Mouse (Mus musculus) adipose tissue, adult 10 weeks (tissue): ENCODE results near the gene Olfr978. TPM values are rescaled to one million over a fixed set of nuclear protein-coding genes. Genes with fewer than 3 reads are reported as not detected.

Source experiments
- polyA plus RNA-seq: library from polyadenylated mRNA; stranded (reverse); fragments of 350-450 nt; fragmentation: Illumina TruSeq; extraction: RNeasy Lipid Tissue Mini Kit (QIAGEN cat#74804); gene quantifications from one replicate; pipeline ENCODE4 v1.2.3, GENCODE M21; 2014; ENCODE audit warnings: low read depth, low replicate concordance

The Olfr978 gene
- not detected for polyA plus RNA-seq

GRCm38 (mm10) chr9:39991813-39992212 is at the start of gene Olfr978:
TSS of gene Olfr978 (plus strand) at chr9:39992113.

DNA sequence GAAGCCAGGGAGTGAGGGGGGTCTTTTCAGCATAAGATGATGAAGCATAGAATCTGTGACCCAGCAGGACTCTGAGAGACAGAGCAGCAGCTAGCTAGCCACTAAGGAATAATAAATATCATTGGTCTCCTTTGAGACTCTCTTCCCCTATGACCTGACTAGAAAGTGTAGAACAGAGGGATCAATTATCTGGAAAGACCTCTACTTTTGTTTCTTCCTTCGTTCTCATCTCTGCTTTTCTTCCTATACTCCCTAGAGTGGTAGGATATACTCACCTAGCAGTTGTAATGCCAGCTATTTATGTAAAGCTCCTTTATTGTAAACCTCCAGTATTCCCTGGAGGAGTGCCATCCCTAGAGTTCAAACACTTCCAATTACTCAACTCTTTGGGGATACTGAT is 40.0 kb upstream of the Olfr978 start, which contains the start of gene Olfr975:
Gene Olfr975 (minus strand): TSS at position 101 of the 400 bp plus-strand sequence.

DNA sequence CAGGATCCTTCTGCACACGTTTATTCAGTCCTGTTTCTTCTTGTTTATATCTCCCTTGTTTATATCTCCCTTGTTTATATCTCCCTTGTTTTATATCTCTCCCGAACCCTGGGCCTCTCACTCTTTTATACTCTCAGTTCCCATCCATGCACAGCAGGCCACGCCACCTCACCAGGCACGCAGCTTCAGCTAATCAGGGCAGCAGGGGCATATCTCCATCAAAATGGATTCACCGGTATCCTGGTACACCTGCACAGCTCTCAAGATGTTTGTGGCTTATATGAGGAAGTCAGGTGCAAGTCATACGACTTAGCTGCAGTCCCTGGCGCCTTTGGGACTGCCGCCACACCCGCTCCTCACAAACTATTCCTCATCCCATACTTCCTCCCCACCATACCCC is 30.9 kb upstream of the Olfr978 start, which contains the start of gene Olfr976:
Gene Olfr976 (minus strand): TSS at position 101 of the 400 bp plus-strand sequence.

DNA sequence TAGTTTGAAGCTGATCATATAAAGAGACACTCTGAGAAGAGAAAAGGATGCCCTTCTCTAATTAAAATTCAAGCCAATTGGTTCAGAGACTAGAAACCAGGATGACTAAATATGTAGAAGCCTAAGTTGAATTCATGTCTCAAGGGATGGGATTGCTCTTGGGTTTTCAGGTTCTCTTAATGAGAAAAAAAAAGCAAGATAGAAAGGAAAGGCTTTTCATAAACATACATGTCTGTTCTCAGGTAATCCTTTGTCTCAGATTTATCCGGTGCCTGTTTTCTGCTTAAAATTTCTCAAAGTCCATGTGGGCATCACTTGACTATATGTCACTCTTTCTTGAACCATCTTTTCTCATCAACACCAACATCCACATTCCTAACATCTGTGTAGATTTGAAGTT is 11.5 kb downstream of the Olfr978 start, which contains the start of gene Olfr979:
Gene Olfr979 (minus strand): TSS at position 101 of the 400 bp plus-strand sequence.

DNA sequence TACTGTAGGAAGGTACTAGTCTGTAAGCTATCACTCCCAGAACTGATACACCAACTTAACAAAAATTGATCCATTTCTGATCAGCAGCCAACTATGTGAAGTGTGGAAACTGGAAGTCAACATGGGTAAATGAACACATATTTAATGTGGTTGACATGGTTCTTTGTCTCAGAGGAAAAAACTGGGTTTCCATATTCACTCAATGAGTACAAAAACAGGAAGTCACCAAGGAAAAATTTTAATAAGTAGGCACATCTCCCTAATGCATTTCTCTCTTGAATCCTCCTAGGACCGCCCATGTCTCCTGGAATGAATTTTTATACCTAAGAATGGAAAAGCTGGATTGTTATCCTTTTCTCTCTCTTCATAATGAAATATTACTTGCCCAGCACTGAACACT is 17.6 kb downstream of the Olfr978 start, which contains the start of gene Olfr980:
Gene Olfr980 (minus strand): TSS at position 101 of the 400 bp plus-strand sequence.

DNA sequence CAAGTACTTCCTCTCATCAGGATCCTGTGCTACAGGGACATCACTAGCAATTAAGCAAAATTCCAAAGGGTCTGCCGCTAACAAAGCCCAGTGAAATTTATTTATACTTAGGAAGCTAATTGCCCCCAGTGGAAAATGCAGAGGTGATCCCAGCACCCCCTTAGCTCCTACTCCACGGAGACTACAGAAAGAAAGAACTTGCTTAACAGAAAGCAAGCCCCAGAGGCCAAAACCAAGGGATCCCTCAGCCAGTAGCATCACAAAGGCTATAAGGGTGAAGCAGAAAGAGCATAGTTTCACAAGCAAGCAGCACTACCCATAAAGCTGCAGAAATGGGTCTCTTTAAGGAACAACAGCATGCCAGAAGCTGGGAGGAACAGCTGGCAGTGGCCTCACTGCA is 29.3 kb downstream of the Olfr978 start, which contains the start of gene Olfr981:
Gene Olfr981 (plus strand): TSS at position 301 of the 400 bp plus-strand sequence.

Other genes starting within 250 kb of the Olfr978 start
- gene Olfr967, start 245.9 kb upstream of the Olfr978 start, polyA plus RNA-seq, result not detected
- not detected for gene Olfr968, start 208.9 kb upstream of the Olfr978 start, polyA plus RNA-seq
- gene Olfr969, start 201.2 kb upstream of the Olfr978 start, polyA plus RNA-seq, result not detected
- gene Olfr970, start 183.3 kb upstream of the Olfr978 start, polyA plus RNA-seq, result not detected
- gene Olfr971, start 155.2 kb upstream of the Olfr978 start, polyA plus RNA-seq, result not detected
- not detected for gene Olfr972, start 125.7 kb upstream of the Olfr978 start, polyA plus RNA-seq
- gene Olfr229, start 84.8 kb upstream of the Olfr978 start, polyA plus RNA-seq, result not detected
- not detected for gene Olfr974, start 54.6 kb upstream of the Olfr978 start, polyA plus RNA-seq
- gene Olfr975, start 40.1 kb upstream of the Olfr978 start, polyA plus RNA-seq, result not detected
- gene Olfr976, start 31.0 kb upstream of the Olfr978 start, polyA plus RNA-seq, result not detected
- not detected for gene Olfr979, start 11.4 kb downstream of the Olfr978 start, polyA plus RNA-seq
- not detected for gene Olfr980, start 17.5 kb downstream of the Olfr978 start, polyA plus RNA-seq
- not detected for gene Olfr981, start 29.4 kb downstream of the Olfr978 start, polyA plus RNA-seq
- gene Olfr982, start 81.7 kb downstream of the Olfr978 start, polyA plus RNA-seq, result not detected
- gene Olfr983, start 101.5 kb downstream of the Olfr978 start, polyA plus RNA-seq, result not detected
- gene Olfr984, start 122.1 kb downstream of the Olfr978 start, polyA plus RNA-seq, result not detected
- not detected for gene Olfr985, start 138.1 kb downstream of the Olfr978 start, polyA plus RNA-seq
- 1.7 TPM for gene Tmem225, start 156.0 kb downstream of the Olfr978 start, polyA plus RNA-seq
- gene Olfr986, start 188.8 kb downstream of the Olfr978 start, polyA plus RNA-seq, result not detected
- gene Zfp202, start 200.2 kb downstream of the Olfr978 start, polyA plus RNA-seq, result 2.9 TPM